Mouse (Mus musculus) heart, adult 2 months (tissue): ENCODE measurements around the gene Mecom. TPM values are rescaled to one million over a fixed set of nuclear protein-coding genes. Genes with fewer than 3 reads are reported as not detected.
A peak's percentile ranks its signal among the peaks of the same experiment; 100 is the strongest.

Experiments
- DNase-seq, 2 experiments: peaks; one replicate each; pipeline ENCODE4 v3.0.0; 2021
- H3K27ac ChIP-seq: fragments of 200-600 bp; 2 replicates; pipeline ENCODE4 v1.8.1; 2022
- H3K27me3 ChIP-seq: fragments of 200-500 bp; 2 replicates; pipeline ENCODE4 v1.6.1; 2012; ENCODE audit warnings: mild to moderate bottlenecking, low read length, inconsistent platforms, mixed read lengths; ENCODE audit not compliant: control insufficient read depth, insufficient read depth
- H3K36me3 ChIP-seq: fragments of 200-500 bp; 2 replicates; pipeline ENCODE4 v1.6.1; 2012; ENCODE audit warnings: low read length, inconsistent platforms; ENCODE audit not compliant: control insufficient read depth, insufficient read depth
- H3K4me1 ChIP-seq: fragments of 200-500 bp; 2 replicates; pipeline ENCODE4 v1.6.1; 2011; ENCODE audit warnings: low read length; ENCODE audit not compliant: control insufficient read depth, insufficient read depth
- H3K4me3 ChIP-seq: fragments of 200-600 bp; 2 replicates; pipeline ENCODE4 v1.8.1; 2022
- H3K79me2 ChIP-seq: fragments of 200-500 bp; replicated peaks from 2 replicates; pipeline ENCODE4 v1.6.1; 2012; ENCODE audit warnings: mild to moderate bottlenecking, inconsistent platforms, low read length, moderate library complexity, mixed read lengths; ENCODE audit not compliant: control insufficient read depth, insufficient read depth
- H3K9ac ChIP-seq: fragments of 200-500 bp; 2 replicates; pipeline ENCODE4 v1.6.1; 2012; ENCODE audit warnings: low read depth, mild to moderate bottlenecking, control low read depth, inconsistent platforms, low read length, mixed read lengths
- CTCF ChIP-seq: fragments of 200-600 bp; IDR thresholded peaks from 2 replicates; pipeline ENCODE4 v1.8.1; 2022; ENCODE audit warnings: antibody characterized with exemption, mild to moderate bottlenecking, moderate library complexity
- EP300 ChIP-seq: fragments of 200-500 bp; IDR thresholded peaks from 2 replicates; pipeline ENCODE4 v1.6.1; 2011; ENCODE audit warnings: low read depth, low read length, control low read depth; ENCODE audit not compliant: insufficient read depth
- POLR2A ChIP-seq: fragments of 200-500 bp; IDR thresholded peaks from 2 replicates; pipeline ENCODE4 v1.6.1; 2011; ENCODE audit warnings: mild to moderate bottlenecking, low read depth, low read length, control low read depth; ENCODE audit not compliant: insufficient read depth
- WGBS: fragments of 180-500 bp; shearing (Covaris S2); methylation state at CpG from one replicate; pipeline ENCODE4 v1.1.7; 2018; 5-methylcytosine and 5-hydroxymethylcytosine counted together
- intact Hi-C: fragments of 180-260 bp; cut with DNase I; formaldehyde crosslinking; loops from one replicate; pipeline ENCODE4 v1.15.1; 2025
- polyA plus RNA-seq: library from polyadenylated mRNA; depleted of rRNA; stranded (reverse); fragments of >200 nt; gene quantifications from 2 replicates; pipeline ENCODE4 v1.2.3, GENCODE M21; 2012
- total RNA-seq, 2 experiments: library from RNA; stranded (reverse); gene quantifications; 2 replicates each; pipeline ENCODE4 v1.2.3; 2021

Gene Mecom
- total and polyA plus RNA-seq, 3 experiments: 5.2 to 18.6 (median 12.5) TPM

DNA sequence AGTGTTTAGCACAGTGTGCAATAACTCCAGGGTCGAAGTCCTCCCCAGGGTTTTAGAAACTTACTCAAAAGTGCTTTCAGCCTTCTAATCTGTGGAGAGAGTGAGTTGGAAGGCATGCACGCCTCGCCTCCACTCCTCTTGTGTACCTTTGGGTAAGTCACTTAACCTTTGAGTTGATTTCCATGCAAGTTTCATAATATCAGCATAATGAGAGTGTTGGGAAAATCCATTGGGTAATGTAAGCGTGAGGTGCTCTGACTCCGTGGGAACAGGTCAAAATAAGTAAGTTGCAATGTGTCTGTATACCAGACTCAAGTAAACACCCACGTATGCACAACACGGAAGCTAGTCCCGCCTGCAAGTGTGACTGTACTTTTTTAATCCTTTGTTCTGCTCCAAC lies 528.4 kb downstream of the Mecom start:
- Histone ChIP-seq H3K27me3 (no peaks in the 10 kb centered on the region), H3K4me3 (no peak overlapping the region), H3K9ac (no peak overlapping the region), H3K4me1 (no peaks in the 10 kb centered on the region; the same call in 1 of the 2 replicates), H3K27ac (no peak overlapping the region), H3K79me2 (no peaks in the 10 kb centered on the region), H3K36me3 (no peaks in the 10 kb centered on the region)
- intact Hi-C loops: loop anchor here (10.0 kb wide), 4 partner anchors 85 to 225 kb away; no protein-coding TSS in a partner anchor
- 76% methylated on average over 8 of the region's 8 CpGs for WGBS
- no peak for DNase-seq
- no peak for TF ChIP-seq CTCF
- no peak for TF ChIP-seq POLR2A
- no peak for TF ChIP-seq EP300

DNA sequence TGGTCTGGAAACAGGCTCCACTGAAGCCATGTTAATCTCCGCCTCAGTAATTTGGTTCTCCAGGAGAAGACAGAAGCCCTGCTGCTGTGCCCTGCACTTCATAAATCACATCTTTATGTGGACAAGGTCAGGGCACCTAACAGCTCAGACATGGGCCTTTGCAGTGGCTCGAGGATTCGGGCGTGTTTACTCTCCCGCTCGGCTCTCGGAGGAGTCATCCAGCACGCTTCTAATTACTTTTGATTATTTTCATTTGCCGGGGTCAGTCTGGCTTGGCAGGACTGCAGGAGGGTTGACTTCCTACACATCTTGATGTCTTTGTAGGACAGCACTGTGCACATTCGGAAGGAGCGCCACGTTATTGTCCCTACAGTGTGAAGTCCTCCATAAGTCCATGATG lies 529.6 kb downstream of the Mecom start:
- H3K27ac ChIP-seq: no peak overlapping the region
- no peaks in the 10 kb centered on the region for H3K27me3 ChIP-seq
- H3K4me3 ChIP-seq: no peak overlapping the region
- no peaks in the 10 kb centered on the region for H3K36me3 ChIP-seq
- DNase-seq: no peak
- H3K9ac ChIP-seq: no peak overlapping the region
- TF ChIP-seq EP300 (no peak), POLR2A (no peak)
- intact Hi-C loops: loop anchor here (10.0 kb wide), 4 partner anchors 87 to 227 kb away; no protein-coding TSS in a partner anchor
- no peaks in the 10 kb centered on the region for H3K79me2 ChIP-seq
- 65% methylated on average over 12 of the region's 12 CpGs for WGBS
- H3K4me1 ChIP-seq: no peaks in the 10 kb centered on the region; the same call in 1 of the 2 replicates

DNA sequence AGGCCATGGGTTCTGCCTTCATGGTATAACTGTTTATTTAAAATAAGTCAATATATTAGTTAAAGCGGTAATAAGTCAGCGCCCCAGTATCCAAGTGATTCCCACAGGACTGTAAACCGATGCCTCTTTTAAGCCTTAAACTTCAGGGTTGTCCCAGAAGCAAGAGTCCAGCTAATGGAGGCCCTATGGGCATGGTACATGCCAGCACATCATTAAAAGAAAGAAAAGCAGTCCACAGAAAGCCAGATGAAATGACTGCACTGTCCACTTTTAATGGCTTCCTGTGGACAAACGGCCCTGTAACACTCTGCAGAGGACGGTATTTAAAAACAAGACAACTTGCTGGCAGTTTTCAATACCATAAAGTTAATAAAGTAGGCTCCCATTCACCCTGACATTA lies 531.0 kb downstream of the Mecom start:
- Histone ChIP-seq H3K79me2 (no peaks in the 10 kb centered on the region), H3K27me3 (no peaks in the 10 kb centered on the region), H3K27ac (no peak overlapping the region), H3K4me3 (no peak overlapping the region), H3K9ac (no peak overlapping the region), H3K4me1 (no peaks in the 10 kb centered on the region; the same call in 1 of the 2 replicates), H3K36me3 (no peaks in the 10 kb centered on the region)
- no peak for DNase-seq
- TF ChIP-seq EP300 (no peak), CTCF (no peak), POLR2A (no peak)
- WGBS: 87% methylated on average over 5 of the region's 5 CpGs
- intact Hi-C loops: loop anchor here (10.0 kb wide), 4 partner anchors 88 to 228 kb away; no protein-coding TSS in a partner anchor

DNA sequence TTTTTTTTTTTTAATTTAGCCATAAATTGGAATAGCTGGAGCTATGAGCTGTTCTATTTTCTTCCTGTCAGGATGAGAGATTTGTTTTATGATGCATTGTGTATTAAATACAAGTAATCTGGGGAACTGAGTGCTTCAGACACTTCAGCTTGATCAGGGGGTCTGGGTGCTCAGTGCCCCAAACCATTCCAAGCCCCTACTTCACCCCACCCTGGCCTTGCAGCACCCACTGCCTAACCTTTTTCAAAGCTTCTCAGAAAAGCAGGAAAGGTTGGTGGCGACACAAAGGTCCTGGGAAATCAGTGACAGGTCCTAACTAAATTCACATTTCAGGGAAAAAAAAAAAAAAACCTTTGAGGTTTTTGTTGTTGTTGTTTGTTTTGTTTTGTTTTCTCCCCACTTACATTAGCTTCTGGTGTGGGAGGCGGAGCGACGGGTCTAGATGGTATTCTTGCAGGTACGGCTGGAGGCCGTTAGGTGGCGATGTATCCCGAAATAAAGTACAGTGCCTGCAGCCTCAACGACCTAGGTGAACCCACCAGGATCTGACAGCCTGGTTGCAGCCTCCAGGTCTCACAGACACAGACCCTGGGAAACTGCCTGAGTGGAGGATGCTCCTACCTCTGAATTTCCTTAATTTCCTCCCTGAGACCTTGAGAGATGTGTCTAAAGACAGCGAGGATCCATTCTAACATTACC lies 532.7 kb downstream of the Mecom start:
- Histone ChIP-seq H3K36me3 (no peaks in the 10 kb centered on the region), H3K4me1 (no peaks in the 10 kb centered on the region; the same call in 1 of the 2 replicates), H3K27me3 (no peaks in the 10 kb centered on the region), H3K27ac (peak overlapping the region; percentile 16; the same call in 1 of the 2 replicates), H3K9ac (no peak overlapping the region), H3K79me2 (no peaks in the 10 kb centered on the region), H3K4me3 (no peak overlapping the region)
- intact Hi-C loops: loop anchor here (10.0 kb wide), 4 partner anchors 90 to 230 kb away; no protein-coding TSS in a partner anchor
- TF ChIP-seq CTCF: peak; percentile 93
- peak; percentile 90 for TF ChIP-seq EP300
- no peak for TF ChIP-seq POLR2A
- 13% methylated on average over 10 of the region's 10 CpGs for WGBS
- DNase-seq: peak; percentile 80 to 81

DNA sequence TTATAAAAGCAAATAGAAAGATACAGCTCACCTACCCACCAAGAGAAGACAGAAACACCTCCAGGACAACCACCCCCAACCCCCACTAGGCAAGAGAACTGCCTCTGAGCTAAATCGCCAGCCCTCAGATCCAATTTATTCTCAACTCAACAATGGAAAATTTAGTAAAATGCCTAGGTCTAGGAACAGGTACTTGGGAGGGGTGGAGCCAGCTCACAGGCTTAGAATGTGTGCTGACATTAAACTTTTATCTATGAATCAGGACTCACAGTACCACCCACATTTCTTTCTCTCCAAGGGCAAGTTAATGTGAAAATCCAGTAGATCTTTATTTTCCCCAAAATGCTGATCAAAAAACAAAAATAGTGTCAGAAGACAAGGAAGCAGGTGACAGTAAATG lies 533.5 kb downstream of the Mecom start:
- DNase-seq: no peak
- H3K4me3 ChIP-seq: no peak overlapping the region
- no peaks in the 10 kb centered on the region for H3K27me3 ChIP-seq
- TF ChIP-seq POLR2A: no peak
- TF ChIP-seq EP300: no peak
- TF ChIP-seq CTCF: no peak
- intact Hi-C loops: loop anchor here (10.0 kb wide), 4 partner anchors 91 to 231 kb away; no protein-coding TSS in a partner anchor
- 62% methylated on average over 1 of the region's 1 CpGs for WGBS
- no peaks in the 10 kb centered on the region; the same call in 1 of the 2 replicates for H3K4me1 ChIP-seq
- no peak overlapping the region for H3K9ac ChIP-seq
- peaks cover 3% of the 10 kb centered on the region for H3K36me3 ChIP-seq
- peak overlapping the region; percentile 18 for H3K27ac ChIP-seq
- no peaks in the 10 kb centered on the region for H3K79me2 ChIP-seq

DNA sequence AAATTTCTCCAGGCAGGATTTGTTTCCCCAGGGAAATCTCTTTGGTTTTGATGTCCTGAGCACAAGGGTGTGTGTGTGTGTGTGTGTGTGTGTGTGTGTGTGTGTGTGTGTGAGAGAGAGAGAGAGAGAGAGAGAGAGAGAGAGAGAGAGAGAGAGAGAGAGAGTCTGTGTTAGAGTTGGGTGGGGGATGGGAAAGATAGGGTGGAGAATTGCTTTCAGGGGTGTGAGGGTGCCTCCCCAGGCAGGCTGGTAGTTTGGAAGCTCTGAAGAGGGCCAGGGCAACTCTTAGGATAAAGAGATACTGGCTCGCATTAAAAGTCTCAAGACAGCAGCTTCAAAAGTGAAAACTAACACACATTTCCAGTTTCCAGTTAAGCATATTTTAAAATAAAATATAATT lies 534.4 kb downstream of the Mecom start:
- 13% methylated on average over 1 of the region's 1 CpGs for WGBS
- no peak for DNase-seq
- intact Hi-C loops: loop anchor here (2.0 to 10.0 kb wide), 5 partner anchors 37 to 231 kb away; no protein-coding TSS in a partner anchor
- peaks cover 6% of the 10 kb centered on the region for H3K36me3 ChIP-seq
- peak overlapping the region; percentile 86 for H3K4me3 ChIP-seq
- no peak for TF ChIP-seq EP300
- no peak for TF ChIP-seq CTCF
- no peak for TF ChIP-seq POLR2A
- no peaks in the 10 kb centered on the region; the same call in 1 of the 2 replicates for H3K4me1 ChIP-seq
- H3K27ac ChIP-seq: peak overlapping the region; percentile 98
- H3K79me2 ChIP-seq: no peaks in the 10 kb centered on the region
- H3K27me3 ChIP-seq: no peaks in the 10 kb centered on the region
- peak overlapping the region; percentile 100 for H3K9ac ChIP-seq
